Mouse (Mus musculus) monocyte, adult 2 months (primary cell): ENCODE measurements at regions not wholly inside any gene's neighbourhood (a gene's known extent, or its start where the extent isn't known, plus 50 kb on each side); places are given as distances from the start of the nearest gene placed in this dataset.

Experiments
- DNase-seq, 2 experiments: peaks; one replicate each; pipeline ENCODE4 v3.0.0; 2022; ENCODE audit warnings: low spot score in 2 of 2, low read depth in 1 of 2

- DNase-seq: no peak
These were observed 130.4 kb upstream of the Spats2l start for GRCm38 (mm10) chr1:57643466-57644097.

- no peak for DNase-seq
These were observed 109.0 kb upstream of the Spats2l start for GRCm38 (mm10) chr1:57664962-57665361.

GRCm38 (mm10) chr1:57665724-57666123 is 108.2 kb upstream of the Spats2l start:
- no peak for DNase-seq

GRCm38 (mm10) chr1:57666179-57666693 is 107.7 kb upstream of the Spats2l start:
- no peak for DNase-seq

GRCm38 (mm10) chr1:57673415-57673814 is 100.5 kb upstream of the Spats2l start:
- no peak for DNase-seq

- DNase-seq: no peak
These were observed 99.8 kb upstream of the Spats2l start for GRCm38 (mm10) chr1:57673957-57674699.

- DNase-seq: no peak
These were observed 89.4 kb upstream of the Spats2l start for GRCm38 (mm10) chr1:57684387-57685162.

GRCm38 (mm10) chr1:57689253-57689652 is 84.7 kb upstream of the Spats2l start:
- no peak for DNase-seq

- no peak for DNase-seq
These were observed 66.1 kb upstream of the Spats2l start for GRCm38 (mm10) chr1:57707906-57708305.

GRCm38 (mm10) chr1:57712916-57713503 is 61.0 kb upstream of the Spats2l start:
- no peak for DNase-seq

GRCm38 (mm10) chr1:57717139-57717800 is 56.7 kb upstream of the Spats2l start:
- no peak for DNase-seq

GRCm38 (mm10) chr1:57718409-57718808 is 55.6 kb upstream of the Spats2l start:
- DNase-seq: no peak
